Mouse (Mus musculus): Measurements from ENCODE around the gene Ctsd. TPM values are rescaled to one million over a fixed set of nuclear protein-coding genes. Genes with fewer than 3 reads are reported as not detected.

The Ctsd gene
- 100 to 1,000 TPM; 304 TPM for total RNA-seq (2021)
- long read RNA-seq, experiment 1, transcript Ctsd-202 (9 exons, 2,127 nt) = major isoform, 573 of 621 reads
- long read RNA-seq, experiment 1, partial matches to known transcripts = 29 of 621 reads
- long read RNA-seq, experiment 1, other reads (novel, unspliced or antisense) = 19 of 621 reads
- long read RNA-seq, experiment 2, transcript Ctsd-202 (9 exons, 2,127 nt) = major isoform, 431 of 471 reads
- long read RNA-seq, experiment 2, partial matches to known transcripts = 27 of 471 reads
- long read RNA-seq, experiment 2, other reads (novel, unspliced or antisense) = 13 of 471 reads

DNA sequence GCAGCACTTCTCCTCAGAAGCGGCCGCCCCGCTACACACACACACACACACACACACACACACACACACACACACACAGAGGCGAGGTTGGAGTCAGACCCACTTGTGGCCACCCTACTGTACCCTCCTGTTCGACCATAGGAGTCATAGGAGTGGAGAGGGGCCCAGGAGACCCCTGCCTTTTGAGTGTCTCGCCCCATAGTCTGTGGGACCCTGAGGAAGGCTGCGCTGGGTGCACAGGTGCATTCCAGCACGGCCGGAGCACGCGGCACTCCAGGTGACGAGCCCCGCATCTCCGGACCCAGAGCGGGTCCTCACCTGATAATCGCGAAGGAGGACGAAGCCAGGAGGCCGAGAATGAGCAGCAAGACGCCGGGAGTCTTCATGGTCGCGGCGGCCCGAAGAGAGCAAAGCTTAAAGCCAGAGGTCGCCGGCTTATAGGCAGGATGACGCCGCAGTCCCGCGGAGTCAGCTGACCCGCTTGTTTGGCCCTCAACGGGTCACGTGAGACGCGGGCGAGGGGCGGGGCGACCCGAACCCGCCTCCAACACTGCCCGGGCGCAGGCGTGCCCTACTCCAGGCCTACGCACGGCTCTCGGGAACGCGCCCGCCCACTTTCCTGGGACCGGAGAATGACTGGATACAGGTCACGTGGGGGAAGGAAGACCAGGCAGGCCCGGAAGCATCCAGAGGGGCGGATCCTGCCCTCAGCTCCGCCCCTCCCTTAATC is at the start of gene Ctsd:
Gene Ctsd, minus strand, starts transcription at position 620 of the 730 bp plus-strand sequence.
- no peak for TF ChIP-seq CTCF (IDR thresholded peaks at IDR 0.05)
- peak; percentile 96 to 97 for DNase-seq (ENCODE audit: extremely low spot score in 1 of 2, low spot score in 2 of 2)
- intact Hi-C loops (cut with DNase I) = loop anchor here (2.0 kb wide), 1 partner anchor 15 kb away; the partner anchor contains the start of gene Ifitm10
- peak within 1 kb of the TSS; percentile 88 for H3K27ac ChIP-seq
- peak within 1 kb of the TSS; percentile 100 for H3K4me3 ChIP-seq

GRCm38 (mm10) chr7:142437324-142437723 is 49.5 kb upstream of the Ctsd start:
- no peak; the same call in none of the 2 replicates for TF ChIP-seq CTCF (IDR thresholded peaks at IDR 0.05)
- H3K4me3 ChIP-seq = no peak overlapping the region
- no peak overlapping the region for H3K27ac ChIP-seq
- no peak for DNase-seq (ENCODE audit: extremely low spot score in 1 of 2, low spot score in 2 of 2)
- intact Hi-C loops (cut with DNase I) = loop anchor here (5.0 kb wide), 1 partner anchor 120 kb away; no protein-coding TSS in a partner anchor

DNA sequence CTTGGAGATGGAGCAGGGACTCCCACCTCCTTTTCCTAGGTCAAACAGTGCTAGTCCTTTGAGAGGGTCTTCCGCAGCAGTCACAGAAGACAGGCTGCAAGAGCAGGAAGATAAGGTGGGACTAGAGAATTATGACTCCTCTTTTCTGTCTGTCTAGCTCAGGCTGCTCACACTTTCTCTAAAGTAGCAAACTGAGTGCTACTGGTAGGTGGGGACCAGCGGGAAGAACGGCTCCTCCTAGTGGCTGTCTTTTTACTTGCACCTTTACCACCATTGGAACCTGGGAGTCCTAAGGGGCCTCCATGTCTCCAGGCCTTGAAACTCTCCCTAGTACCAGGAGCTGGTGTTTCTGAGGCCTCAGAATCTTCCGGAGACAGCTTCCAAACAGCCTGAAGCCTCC is 47.7 kb upstream of the Ctsd start:
- peak; percentile 60 to 63 for DNase-seq (ENCODE audit: extremely low spot score in 1 of 2, low spot score in 2 of 2)
- intact Hi-C loops (cut with DNase I) = loop anchor here (1.0 to 5.0 kb wide), 2 partner anchors 101 to 118 kb away; no protein-coding TSS in a partner anchor
- TF ChIP-seq CTCF (IDR thresholded peaks at IDR 0.05) = peak; percentile 87
- Histone ChIP-seq H3K4me3 (no peak overlapping the region), H3K27ac (no peak overlapping the region)

- intact Hi-C loops (cut with DNase I) = no loop called here
- DNase-seq (ENCODE audit: extremely low spot score in 1 of 2, low spot score in 2 of 2) = no peak
- no peak for TF ChIP-seq CTCF (IDR thresholded peaks at IDR 0.05)
- H3K27ac ChIP-seq = no peak within 1 kb of the TSS
- H3K4me3 ChIP-seq = no peak within 1 kb of the TSS
These were observed 46.5 kb upstream of the Ctsd start, which contains the start of gene Syt8 for GRCm38 (mm10) chr7:142434137-142434865. Syt8 (plus strand) TSS chr7:142434850.

- Histone ChIP-seq H3K4me3 (no peak overlapping the region), H3K27ac (no peak overlapping the region)
- DNase-seq (ENCODE audit: extremely low spot score in 1 of 2, low spot score in 2 of 2) = no peak
- intact Hi-C loops (cut with DNase I) = no loop called here
- no peak for TF ChIP-seq CTCF (IDR thresholded peaks at IDR 0.05)
These were observed 45.8 kb upstream of the Ctsd start for GRCm38 (mm10) chr7:142433623-142434022.

GRCm38 (mm10) chr7:142431106-142431505 is 43.3 kb upstream of the Ctsd start:
- DNase-seq (ENCODE audit: extremely low spot score in 1 of 2, low spot score in 2 of 2) = no peak
- no peak for TF ChIP-seq CTCF (IDR thresholded peaks at IDR 0.05)
- Histone ChIP-seq H3K4me3 (no peak overlapping the region), H3K27ac (no peak overlapping the region)
- intact Hi-C loops (cut with DNase I) = no loop called here

DNA sequence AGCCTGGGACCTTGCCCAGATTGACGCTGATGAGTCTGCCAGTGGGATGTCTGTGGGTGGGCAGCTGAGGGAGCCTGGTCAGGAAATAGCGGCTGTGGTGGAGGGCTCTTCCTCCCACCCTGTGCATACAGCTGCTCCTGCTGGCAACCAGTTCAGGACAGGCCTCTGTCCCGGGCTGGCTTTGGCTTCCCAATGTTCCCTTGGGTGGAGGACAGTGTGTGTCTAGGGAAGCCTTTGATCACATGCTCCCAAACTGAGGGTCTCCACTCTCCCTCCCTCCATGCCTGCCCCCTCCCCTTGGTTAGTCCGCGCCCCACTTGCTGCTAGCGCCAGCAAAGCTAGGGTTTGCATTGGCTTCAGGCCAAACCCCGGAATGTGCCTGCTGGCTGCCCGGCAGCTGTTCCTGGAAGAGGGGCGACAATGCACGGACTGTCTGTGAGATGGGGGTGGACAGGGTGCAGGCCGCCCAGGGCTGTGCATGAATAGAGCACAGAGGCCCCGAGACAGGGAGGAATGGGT is 42.4 kb upstream of the Ctsd start:
- Histone ChIP-seq H3K27ac (no peak overlapping the region), H3K4me3 (no peak overlapping the region)
- intact Hi-C loops (cut with DNase I) = no loop called here
- peak in 1 of 2 experiments; percentile 32 for DNase-seq (ENCODE audit: extremely low spot score in 1 of 2, low spot score in 2 of 2)
- TF ChIP-seq CTCF (IDR thresholded peaks at IDR 0.05) = no peak

- DNase-seq (ENCODE audit: extremely low spot score in 1 of 2, low spot score in 2 of 2) = no peak
- peak; percentile 36 for TF ChIP-seq CTCF (IDR thresholded peaks at IDR 0.05)
- Histone ChIP-seq H3K27ac (no peak overlapping the region), H3K4me3 (no peak overlapping the region)
- intact Hi-C loops (cut with DNase I) = no loop called here
These were observed 40.4 kb upstream of the Ctsd start for GRCm38 (mm10) chr7:142428213-142428612.

DNA sequence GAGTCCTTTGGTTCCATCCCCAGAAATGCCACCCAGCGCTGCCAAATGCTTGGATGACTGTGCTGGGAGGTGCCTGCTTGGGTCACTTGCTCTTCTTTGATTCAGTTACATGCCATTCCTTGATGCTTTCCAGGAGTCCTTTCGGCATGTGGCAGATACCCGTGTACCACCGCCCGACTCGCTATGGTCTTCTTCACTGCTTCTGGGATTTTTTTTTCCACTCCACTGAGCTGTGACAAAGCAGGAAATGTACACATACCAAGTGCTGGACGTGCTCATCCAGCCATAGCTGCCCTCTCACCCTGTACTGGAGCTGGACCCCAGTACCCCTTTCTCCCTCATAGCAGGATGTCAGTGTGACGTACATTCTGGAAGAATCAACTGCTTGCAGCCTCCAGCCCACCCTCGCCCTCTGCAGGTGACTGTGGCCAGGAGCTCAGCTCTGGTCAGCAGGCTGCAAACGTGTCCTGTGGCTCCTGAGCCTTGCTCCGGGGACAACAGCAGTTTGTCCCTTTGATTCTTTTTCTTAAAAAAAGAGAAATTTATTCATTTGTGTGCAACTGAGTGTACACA is 37.9 kb upstream of the Ctsd start:
- DNase-seq (ENCODE audit: extremely low spot score in 1 of 2, low spot score in 2 of 2) = no peak
- intact Hi-C loops (cut with DNase I) = no loop called here

DNA sequence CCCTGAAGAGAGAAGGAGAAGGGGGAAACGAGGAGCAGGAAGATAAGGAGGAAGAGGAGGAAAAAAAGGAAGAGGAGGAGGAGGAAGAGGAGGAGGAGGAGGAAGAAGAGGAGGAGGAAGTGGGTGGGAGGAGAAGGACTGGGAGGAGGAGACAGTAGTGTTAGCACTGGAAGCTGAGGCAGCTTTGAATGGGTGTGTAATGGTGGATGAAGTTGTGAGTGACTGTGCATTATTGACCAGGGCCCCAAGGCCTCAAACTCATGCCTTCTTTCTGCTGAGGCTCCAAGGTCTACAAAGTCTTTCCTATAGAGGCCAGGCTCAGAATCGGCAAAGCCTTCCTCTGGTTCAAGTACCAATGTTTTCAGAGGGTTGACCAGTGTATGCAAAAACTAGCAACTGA is 34.0 kb upstream of the Ctsd start:
- Histone ChIP-seq H3K4me3 (no peak overlapping the region), H3K27ac (no peak overlapping the region)
- intact Hi-C loops (cut with DNase I) = no loop called here
- TF ChIP-seq CTCF (IDR thresholded peaks at IDR 0.05) = no peak
- DNase-seq (ENCODE audit: extremely low spot score in 1 of 2, low spot score in 2 of 2) = no peak

More for the DNA sequence above, 37.9 kb upstream of the Ctsd start:
- no peak overlapping the region for H3K4me3 ChIP-seq
- no peak overlapping the region for H3K27ac ChIP-seq
- peak; percentile 50 for TF ChIP-seq CTCF (IDR thresholded peaks at IDR 0.05)

- Histone ChIP-seq H3K4me3 (no peak overlapping the region), H3K27ac (no peak overlapping the region)
- no peak for TF ChIP-seq CTCF (IDR thresholded peaks at IDR 0.05)
- intact Hi-C loops (cut with DNase I) = no loop called here
- DNase-seq (ENCODE audit: extremely low spot score in 1 of 2, low spot score in 2 of 2) = no peak
These were observed 32.0 kb upstream of the Ctsd start for GRCm38 (mm10) chr7:142419887-142420286.

Data from left cerebral cortex, adult 2 months (tissue).